Mouse (Mus musculus) heart, adult 2 months (tissue): Measurements from ENCODE around the gene Gm27179. TPM values are rescaled to one million over a fixed set of nuclear protein-coding genes. Genes with fewer than 3 reads are reported as not detected.
"Not testable (repeated sequence)": the region's sequence is repeated elsewhere in the genome, so short reads cannot be mapped to it uniquely, and the experiment has no call there.

ENCODE experiments used
- DNase-seq, 2 experiments: peaks; one replicate each; pipeline ENCODE4 v3.0.0; 2021
- H3K27ac ChIP-seq: fragments of 200-600 bp; 2 replicates; pipeline ENCODE4 v1.8.1; 2022
- H3K27me3 ChIP-seq: fragments of 200-500 bp; 2 replicates; pipeline ENCODE4 v1.6.1; 2012; ENCODE audit warnings: mild to moderate bottlenecking, low read length, inconsistent platforms, mixed read lengths; ENCODE audit not compliant: control insufficient read depth, insufficient read depth
- H3K36me3 ChIP-seq: fragments of 200-500 bp; 2 replicates; pipeline ENCODE4 v1.6.1; 2012; ENCODE audit warnings: low read length, inconsistent platforms; ENCODE audit not compliant: control insufficient read depth, insufficient read depth
- H3K4me1 ChIP-seq: fragments of 200-500 bp; 2 replicates; pipeline ENCODE4 v1.6.1; 2011; ENCODE audit warnings: low read length; ENCODE audit not compliant: control insufficient read depth, insufficient read depth
- H3K4me3 ChIP-seq: fragments of 200-600 bp; 2 replicates; pipeline ENCODE4 v1.8.1; 2022
- H3K79me2 ChIP-seq: fragments of 200-500 bp; replicated peaks from 2 replicates; pipeline ENCODE4 v1.6.1; 2012; ENCODE audit warnings: mild to moderate bottlenecking, inconsistent platforms, low read length, moderate library complexity, mixed read lengths; ENCODE audit not compliant: control insufficient read depth, insufficient read depth
- H3K9ac ChIP-seq: fragments of 200-500 bp; 2 replicates; pipeline ENCODE4 v1.6.1; 2012; ENCODE audit warnings: low read depth, mild to moderate bottlenecking, control low read depth, inconsistent platforms, low read length, mixed read lengths
- WGBS: fragments of 180-500 bp; shearing (Covaris S2); methylation state at CpG from one replicate; pipeline ENCODE4 v1.1.7; 2018; 5-methylcytosine and 5-hydroxymethylcytosine counted together
- intact Hi-C: fragments of 180-260 bp; cut with DNase I; formaldehyde crosslinking; loops from one replicate; pipeline ENCODE4 v1.15.1; 2025
- polyA plus RNA-seq: library from polyadenylated mRNA; depleted of rRNA; stranded (reverse); fragments of >200 nt; gene quantifications from 2 replicates; pipeline ENCODE4 v1.2.3, GENCODE M21; 2012
- total RNA-seq, 2 experiments: library from RNA; stranded (reverse); gene quantifications; 2 replicates each; pipeline ENCODE4 v1.2.3; 2021

The Gm27179 gene
- total and polyA plus RNA-seq, 3 experiments, result 0.06 TPM; not detected in 2

DNA sequence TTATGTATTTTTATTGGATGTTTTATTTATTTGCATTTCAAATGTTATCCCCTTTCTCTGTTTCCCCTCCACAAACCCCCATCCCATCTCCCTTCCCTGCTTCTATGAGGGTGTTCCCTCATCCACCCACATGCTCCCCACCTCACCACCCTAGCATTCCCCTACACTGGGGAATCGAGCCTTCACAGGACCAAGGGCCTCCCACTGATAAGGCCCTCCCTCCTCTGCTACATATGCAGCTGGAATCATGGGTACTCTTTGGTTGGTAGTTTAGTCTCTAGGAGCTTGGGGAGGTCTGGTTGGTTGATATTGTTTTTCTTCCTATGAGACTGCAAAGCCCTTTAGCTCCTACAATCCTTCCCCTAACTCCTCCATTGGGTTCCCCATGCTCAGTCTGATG, 13.9 kb upstream of the Gm27179 start:
- WGBS, result no CpG with 5 or more reads among the region's 1 CpGs
- intact Hi-C loops, result not testable (repeated sequence)

GRCm38 (mm10) chr14:69523001-69523400, 10.7 kb upstream of the Gm27179 start:
- H3K4me3 ChIP-seq, H3K4me1 ChIP-seq, DNase-seq, intact Hi-C loops, H3K9ac ChIP-seq, H3K79me2 ChIP-seq, H3K36me3 ChIP-seq, H3K27ac ChIP-seq, H3K27me3 ChIP-seq: not testable (repeated sequence)
- WGBS, result no CpG with 5 or more reads among the region's 1 CpGs

More for the DNA sequence above, 13.9 kb upstream of the Gm27179 start:
- not testable (repeated sequence) for H3K4me1 ChIP-seq, H3K79me2 ChIP-seq, H3K4me3 ChIP-seq, H3K27ac ChIP-seq, H3K27me3 ChIP-seq, DNase-seq, H3K9ac ChIP-seq, H3K36me3 ChIP-seq

DNA sequence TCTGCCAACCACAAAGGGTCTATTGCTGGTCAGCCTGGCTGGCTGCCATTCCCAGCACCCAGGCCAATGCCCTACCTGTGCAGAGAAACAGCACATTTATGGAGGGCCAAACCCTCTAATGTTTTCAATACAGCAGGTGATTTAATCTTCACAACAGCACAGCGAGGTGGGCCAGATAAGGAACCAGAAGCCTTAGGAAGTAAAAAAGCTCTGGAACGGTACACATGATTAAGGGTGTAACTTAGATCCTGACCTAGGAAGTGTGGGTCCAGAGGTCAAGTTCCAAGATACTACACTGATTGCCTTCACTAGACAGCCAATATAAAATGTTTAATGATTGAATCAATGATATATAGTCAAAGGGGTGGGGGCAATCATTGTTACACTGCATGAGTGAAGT, 8.5 kb upstream of the Gm27179 start:
- H3K4me1 ChIP-seq, intact Hi-C loops, H3K36me3 ChIP-seq, H3K27ac ChIP-seq, DNase-seq, H3K79me2 ChIP-seq, H3K4me3 ChIP-seq, H3K9ac ChIP-seq, H3K27me3 ChIP-seq: not testable (repeated sequence)
- no CpG with 5 or more reads among the region's 2 CpGs for WGBS

- H3K9ac ChIP-seq, H3K79me2 ChIP-seq, intact Hi-C loops, H3K4me1 ChIP-seq, H3K4me3 ChIP-seq, H3K27me3 ChIP-seq, H3K27ac ChIP-seq, DNase-seq, H3K36me3 ChIP-seq: not testable (repeated sequence)
- WGBS, result no CpG with 5 or more reads among the region's 1 CpGs
Observed at GRCm38 (mm10) chr14:69507000-69507399, 5.3 kb downstream of the Gm27179 start.

DNA sequence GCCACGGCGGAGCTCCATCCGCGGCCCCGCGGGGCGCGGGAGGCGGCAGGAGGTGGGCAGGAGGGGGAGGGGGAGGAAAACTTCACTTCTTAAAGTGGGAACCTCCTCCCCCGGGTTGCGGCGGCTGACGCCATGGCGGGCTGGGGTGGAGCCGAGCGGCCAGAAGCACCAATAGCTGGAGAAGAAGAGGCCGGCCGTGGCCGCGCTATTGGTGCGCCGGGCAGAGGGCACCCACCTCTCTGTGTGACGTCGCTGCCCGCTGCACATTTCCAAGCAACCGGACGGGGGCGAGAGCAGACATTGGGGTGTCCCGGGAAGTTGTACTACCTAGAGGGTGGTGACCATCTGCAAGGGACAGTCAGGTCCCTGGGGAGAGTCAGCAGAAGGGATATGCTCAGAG, 9.2 kb downstream of the Gm27179 start, which contains the start of gene Gm16867:
Gene Gm16867 (minus strand): TSS at position 189 of the 400 bp plus-strand sequence.
- H3K79me2 ChIP-seq, H3K27me3 ChIP-seq, H3K36me3 ChIP-seq, intact Hi-C loops, H3K4me1 ChIP-seq, H3K27ac ChIP-seq, H3K9ac ChIP-seq, H3K4me3 ChIP-seq, DNase-seq: not testable (repeated sequence)
- no CpG with 5 or more reads among the region's 29 CpGs for WGBS

- H3K9ac ChIP-seq, DNase-seq, H3K27me3 ChIP-seq, H3K79me2 ChIP-seq, H3K4me1 ChIP-seq, H3K36me3 ChIP-seq, H3K27ac ChIP-seq, H3K4me3 ChIP-seq, intact Hi-C loops: not testable (repeated sequence)
- no CpG with 5 or more reads among the region's 73 CpGs for WGBS
Observed at GRCm38 (mm10) chr14:69502440-69503150, 9.8 kb downstream of the Gm27179 start.

GRCm38 (mm10) chr14:69496259-69496658, 16.1 kb downstream of the Gm27179 start:
- H3K9ac ChIP-seq, H3K4me3 ChIP-seq, intact Hi-C loops, H3K27ac ChIP-seq, H3K4me1 ChIP-seq, H3K36me3 ChIP-seq, DNase-seq, H3K79me2 ChIP-seq, H3K27me3 ChIP-seq: not testable (repeated sequence)

- H3K27ac ChIP-seq, H3K36me3 ChIP-seq, H3K9ac ChIP-seq, H3K27me3 ChIP-seq, H3K4me1 ChIP-seq, H3K4me3 ChIP-seq, H3K79me2 ChIP-seq, DNase-seq, intact Hi-C loops: not testable (repeated sequence)
- whole genome bisulfite sequencing, result no CpG with 5 or more reads among the region's 2 CpGs
Observed at GRCm38 (mm10) chr14:69494946-69495345, 17.4 kb downstream of the Gm27179 start.

DNA sequence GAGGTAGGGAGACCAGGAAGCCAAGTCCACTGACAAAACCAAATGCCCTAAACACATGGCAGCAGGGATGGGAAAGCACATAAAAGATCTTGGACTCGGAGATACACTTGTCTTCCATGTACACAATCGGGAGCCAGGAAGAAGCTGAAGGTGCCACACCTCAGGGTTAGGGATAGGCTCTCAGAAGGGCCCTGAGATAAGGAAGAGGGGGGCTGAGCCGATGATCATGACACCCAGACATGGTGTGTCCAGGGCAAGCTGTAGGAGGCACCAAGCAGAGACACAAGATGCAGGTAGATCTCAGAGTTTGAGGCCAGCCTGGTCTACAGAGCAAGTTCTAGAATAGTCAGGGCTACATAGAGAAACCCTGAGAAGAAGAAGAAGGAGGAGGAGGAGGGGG, 17.8 kb downstream of the Gm27179 start:
- H3K9ac ChIP-seq, intact Hi-C loops: not testable (repeated sequence)
- no CpG with 5 or more reads among the region's 3 CpGs for WGBS

DNA sequence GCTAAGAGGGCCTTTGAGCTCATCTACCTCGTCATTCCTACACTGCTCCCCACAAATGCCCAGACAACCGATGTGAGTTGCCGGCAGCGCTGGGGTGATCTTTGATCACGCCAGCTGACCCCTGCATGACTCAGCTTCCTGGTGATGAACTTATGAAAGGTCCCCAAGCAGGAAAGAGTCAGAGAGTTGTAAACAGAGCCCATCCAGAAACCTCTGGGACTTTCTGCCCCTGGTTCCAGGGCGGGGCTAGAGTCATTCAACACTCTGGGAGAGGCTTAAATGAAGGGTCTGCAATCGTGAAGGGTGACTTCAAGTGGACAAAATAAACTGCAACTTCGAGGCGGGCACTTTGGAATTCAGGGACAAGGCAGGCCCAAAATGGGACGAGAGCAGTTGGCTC, 24.3 kb downstream of the Gm27179 start:
- DNase-seq, H3K4me3 ChIP-seq, H3K9ac ChIP-seq, H3K36me3 ChIP-seq, H3K79me2 ChIP-seq, H3K4me1 ChIP-seq, H3K27me3 ChIP-seq, H3K27ac ChIP-seq, intact Hi-C loops: not testable (repeated sequence)
- WGBS, result no CpG with 5 or more reads among the region's 10 CpGs

More for the DNA sequence above, 17.8 kb downstream of the Gm27179 start:
- H3K79me2 ChIP-seq, H3K27me3 ChIP-seq, H3K4me1 ChIP-seq, H3K36me3 ChIP-seq, DNase-seq, H3K27ac ChIP-seq, H3K4me3 ChIP-seq: not testable (repeated sequence)
